Mouse (Mus musculus): Measurements from ENCODE around the gene Slc6a16.
"Not testable (repeated sequence)": the region's sequence is repeated elsewhere in the genome, so short reads cannot be mapped to it uniquely, and the experiment has no call there.

Gene Slc6a16

GRCm38 (mm10) chr7:45253806-45254205, 12.9 kb downstream of the Slc6a16 start:
- no peak for DNase-seq (ENCODE audit: low spot score in 2 of 2)

GRCm38 (mm10) chr7:45255822-45256221, 14.9 kb downstream of the Slc6a16 start:
- not testable (repeated sequence) for DNase-seq (ENCODE audit: low spot score in 2 of 2)

- DNase-seq (ENCODE audit: low spot score in 2 of 2): peak in 1 of 2 experiments; percentile 22
Observed at GRCm38 (mm10) chr7:45257063-45257840, 16.4 kb downstream of the Slc6a16 start.

GRCm38 (mm10) chr7:45259281-45259680, 18.4 kb downstream of the Slc6a16 start:
- no peak for DNase-seq (ENCODE audit: low spot score in 2 of 2)

GRCm38 (mm10) chr7:45262266-45262665, 21.4 kb downstream of the Slc6a16 start:
- DNase-seq (ENCODE audit: low spot score in 2 of 2): no peak

GRCm38 (mm10) chr7:45263006-45263607, 22.2 kb downstream of the Slc6a16 start:
- DNase-seq (ENCODE audit: low spot score in 2 of 2): no peak

- DNase-seq (ENCODE audit: low spot score in 2 of 2): no peak
Observed at GRCm38 (mm10) chr7:45264348-45264747, 23.5 kb downstream of the Slc6a16 start.

- no peak for DNase-seq (ENCODE audit: low spot score in 2 of 2)
Observed at GRCm38 (mm10) chr7:45265518-45265917, 24.6 kb downstream of the Slc6a16 start.

- DNase-seq (ENCODE audit: low spot score in 2 of 2): no peak
Observed at GRCm38 (mm10) chr7:45272786-45273412, 32.0 kb downstream of the Slc6a16 start.

- no peak for DNase-seq (ENCODE audit: low spot score in 2 of 2)
Observed at GRCm38 (mm10) chr7:45273672-45274071, 32.8 kb downstream of the Slc6a16 start.

- peak; percentile 62 to 67 for DNase-seq (ENCODE audit: low spot score in 2 of 2)
Observed at GRCm38 (mm10) chr7:45277136-45277760, 36.4 kb downstream of the Slc6a16 start, which contains the start of gene Slc6a21. Gene Slc6a21, plus strand, starts transcription at chr7:45277513.

GRCm38 (mm10) chr7:45286486-45286885, 45.6 kb downstream of the Slc6a16 start:
- DNase-seq (ENCODE audit: low spot score in 2 of 2): no peak

GRCm38 (mm10) chr7:45296626-45297025, 55.7 kb downstream of the Slc6a16 start:
- no peak for DNase-seq (ENCODE audit: low spot score in 2 of 2)

GRCm38 (mm10) chr7:45297563-45297962, 56.7 kb downstream of the Slc6a16 start:
- no peak for DNase-seq (ENCODE audit: low spot score in 2 of 2)

GRCm38 (mm10) chr7:45299752-45300151, 58.9 kb downstream of the Slc6a16 start:
- DNase-seq (ENCODE audit: low spot score in 2 of 2): peak; percentile 52 to 63

- peak; percentile 57 to 60 for DNase-seq (ENCODE audit: low spot score in 2 of 2)
Observed at GRCm38 (mm10) chr7:45300270-45300669, 59.4 kb downstream of the Slc6a16 start.

GRCm38 (mm10) chr7:45302626-45303025, 61.7 kb downstream of the Slc6a16 start:
- no peak for DNase-seq (ENCODE audit: low spot score in 2 of 2)

- DNase-seq (ENCODE audit: low spot score in 2 of 2): no peak
Observed at GRCm38 (mm10) chr7:45304869-45305268, 64.0 kb downstream of the Slc6a16 start.

GRCm38 (mm10) chr7:45305275-45305674, 64.4 kb downstream of the Slc6a16 start:
- peak; percentile 44 to 57 for DNase-seq (ENCODE audit: low spot score in 2 of 2)

GRCm38 (mm10) chr7:45308551-45309240, 67.8 kb downstream of the Slc6a16 start:
- no peak for DNase-seq (ENCODE audit: low spot score in 2 of 2)

GRCm38 (mm10) chr7:45309455-45309854, 68.6 kb downstream of the Slc6a16 start:
- peak in 1 of 2 experiments; percentile 47 for DNase-seq (ENCODE audit: low spot score in 2 of 2)

GRCm38 (mm10) chr7:45312023-45312422, 71.1 kb downstream of the Slc6a16 start:
- DNase-seq (ENCODE audit: low spot score in 2 of 2): no peak
